Mouse (Mus musculus): ENCODE measurements around the gene Kif21b.

DNA sequence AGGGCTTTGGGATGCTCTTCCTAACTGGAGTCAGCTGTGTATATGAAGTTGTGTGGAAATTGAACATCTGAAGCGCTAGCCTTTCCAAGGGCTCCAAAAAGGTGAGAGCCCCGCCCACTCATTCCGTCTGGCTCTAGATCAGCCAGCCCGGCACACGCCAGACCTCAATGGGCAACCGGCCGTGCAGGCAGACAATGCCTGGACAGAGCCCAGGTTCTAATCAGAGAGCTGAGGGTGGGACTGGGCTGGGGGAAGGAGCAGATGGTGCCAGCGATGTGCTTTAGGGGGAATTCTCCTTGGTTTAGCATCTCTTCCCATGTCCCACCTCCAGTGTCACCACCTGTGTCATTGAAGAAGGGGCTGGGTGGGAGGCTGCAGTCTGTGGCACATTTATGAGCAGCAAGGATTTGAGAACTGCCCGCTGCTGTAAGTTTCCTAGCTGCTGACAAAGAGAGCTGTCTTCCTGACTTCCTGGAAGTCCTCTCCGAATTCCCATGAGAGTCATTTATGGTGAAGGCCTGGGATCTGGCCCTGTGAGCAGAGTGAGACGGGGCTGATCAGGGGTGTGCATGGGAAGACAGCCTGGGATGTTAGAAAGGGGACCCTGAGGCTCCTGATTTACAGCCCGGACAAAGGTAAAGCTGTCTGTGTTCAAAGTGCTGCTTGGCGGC is 2.5 kb downstream of the Kif21b start:
- TF ChIP-seq CTCF (IDR thresholded peaks at IDR 0.05; ENCODE audit: borderline replicate concordance, insufficient read depth, low read depth, low read length): no peak
- no peak for TF ChIP-seq POLR2A (IDR thresholded peaks at IDR 0.05; ENCODE audit: borderline replicate concordance, insufficient read depth, low read length)
